Mouse (Mus musculus) adrenal gland, adult 10 weeks (tissue): ENCODE data around the gene Zbtb26. TPM values are rescaled to one million over a fixed set of nuclear protein-coding genes. Genes with fewer than 3 reads are reported as not detected.

ENCODE experiments used
- polyA plus RNA-seq: library from polyadenylated mRNA; stranded (reverse); fragments of 350-450 nt; fragmentation: Illumina TruSeq; extraction: RNeasy Lipid Tissue Mini Kit (QIAGEN cat#74804); gene quantifications from one replicate; pipeline ENCODE4 v1.2.3, GENCODE M21; 2014; ENCODE audit warnings: low read depth, low replicate concordance

Zbtb26 gene
- polyA plus RNA-seq, result 20.5 TPM

DNA sequence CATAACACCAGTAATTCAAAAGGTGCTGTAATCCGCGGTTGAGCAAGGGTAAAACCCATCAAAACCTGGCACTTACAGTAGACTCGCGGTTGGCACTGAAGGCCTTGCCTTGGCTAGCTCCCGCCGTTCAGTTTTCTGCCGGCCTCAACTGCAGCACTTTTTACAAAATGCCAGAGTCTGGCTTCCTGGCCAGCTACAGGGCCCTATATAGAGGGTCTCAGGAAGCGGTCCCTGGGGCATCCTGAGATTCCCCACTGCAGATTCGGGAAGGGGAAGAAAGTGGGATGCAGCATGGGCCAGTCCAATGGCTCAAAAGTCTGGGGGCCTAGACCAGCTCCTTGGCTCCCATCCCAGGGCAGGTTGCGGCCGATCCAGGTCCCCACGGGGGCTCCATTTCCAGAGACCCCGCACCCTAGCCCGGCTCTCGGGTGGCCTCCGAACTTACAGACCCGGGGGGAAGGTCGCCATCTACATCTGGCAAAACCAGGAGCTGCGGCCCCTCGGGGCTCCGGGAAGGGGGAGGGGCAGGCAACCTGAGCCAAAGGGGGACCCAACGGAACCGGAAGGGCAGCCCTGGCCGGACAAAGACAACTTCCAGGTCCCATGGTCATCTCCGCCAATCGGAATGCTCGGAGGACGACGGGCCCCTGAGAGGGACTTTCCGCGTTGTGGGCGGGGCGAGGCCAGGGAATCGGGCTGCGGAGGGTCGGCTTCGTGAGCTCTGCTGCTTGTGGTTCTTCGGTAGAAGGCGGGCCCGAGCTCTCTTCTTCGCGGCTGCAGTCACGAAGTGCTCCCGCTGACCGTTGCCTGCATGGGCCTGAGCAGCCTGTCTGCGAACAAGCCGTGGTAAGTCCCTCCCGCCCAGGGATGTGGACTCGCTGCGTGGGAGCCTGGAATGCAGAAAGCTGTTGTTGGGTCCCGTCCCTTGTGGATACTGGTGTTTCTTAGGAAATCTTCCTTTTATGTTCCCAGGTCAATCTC lies at the start of gene Zbtb26, which contains the start of the genes Zbtb6 and Rabgap1:
Gene Zbtb26, minus strand, starts transcription at position 525 of the 981 bp plus-strand sequence.
Gene Zbtb6, minus strand, starts transcription at position 561 of the 981 bp plus-strand sequence.
Gene Rabgap1, plus strand, starts transcription at position 669 of the 981 bp plus-strand sequence.

DNA sequence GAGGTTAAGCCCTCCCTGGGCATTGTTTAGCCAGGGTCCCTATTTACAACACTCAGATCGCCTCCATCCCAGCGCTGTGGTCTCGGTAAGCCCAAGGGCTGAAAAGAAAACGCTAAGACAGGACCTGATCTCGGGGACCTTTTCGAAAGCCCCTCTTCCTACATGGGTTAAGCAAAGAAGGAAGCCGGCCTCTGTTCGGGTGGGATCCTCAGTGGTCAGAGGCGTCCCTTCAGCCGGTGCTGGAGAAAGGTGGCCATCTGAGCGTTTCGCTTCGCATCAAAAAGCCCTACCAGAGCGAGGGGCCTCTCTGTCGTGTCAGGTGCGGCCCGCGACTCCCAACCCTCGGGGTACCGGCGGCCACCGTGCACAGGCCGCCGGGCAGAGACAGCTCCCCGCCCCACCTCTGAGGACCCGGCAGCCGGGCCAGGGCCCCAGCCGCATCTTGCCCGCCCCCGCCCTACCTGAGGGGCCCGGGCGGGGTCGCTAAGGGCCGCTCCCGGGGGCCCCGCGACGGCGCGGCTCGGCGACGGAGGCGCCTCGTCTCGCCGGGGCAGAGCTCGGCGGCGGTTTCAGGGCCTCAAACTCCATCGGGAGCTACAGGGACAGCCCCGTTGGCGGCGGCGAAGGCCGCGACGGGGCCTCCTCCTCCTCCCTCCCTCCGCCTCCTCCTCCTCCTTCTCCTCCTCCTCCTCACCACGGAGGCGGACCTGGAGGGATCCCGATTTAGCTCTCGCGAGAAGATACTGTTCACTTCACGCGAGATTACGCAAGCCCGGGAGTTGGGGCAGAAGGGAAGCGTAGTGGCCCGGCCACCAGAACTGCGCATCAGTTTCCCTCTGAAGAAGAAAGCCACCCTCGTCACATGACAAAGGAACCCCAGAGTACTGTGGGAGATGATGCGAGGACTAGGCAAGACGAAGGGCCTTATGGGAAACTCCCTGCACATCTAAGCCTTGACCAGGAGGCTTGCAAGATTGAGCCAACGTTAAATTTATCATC lies 20.3 kb downstream of the Zbtb26 start, which contains the start of gene Rc3h2:
Gene Rc3h2, minus strand, starts transcription at position 598 of the 999 bp plus-strand sequence.

Other genes starting within 250 kb of the Zbtb26 start
- gene Olfr366, start 231.6 kb downstream of the Zbtb26 start, polyA plus RNA-seq, result not detected
- gene Olfr368, start 116.6 kb downstream of the Zbtb26 start, polyA plus RNA-seq, result not detected
- gene Pdcl, start 83.8 kb downstream of the Zbtb26 start, polyA plus RNA-seq, result 111 TPM
- gene Rc3h2, start 20.2 kb downstream of the Zbtb26 start, polyA plus RNA-seq, result 55.3 TPM
- gene Zbtb6, start within 50 bp of the Zbtb26 start, polyA plus RNA-seq, result 56.1 TPM
- gene Rabgap1, start 144 bp upstream of the Zbtb26 start, polyA plus RNA-seq, result 80.6 TPM
- not detected for gene Gpr21, start 73.2 kb upstream of the Zbtb26 start, polyA plus RNA-seq